Mouse (Mus musculus): ENCODE measurements around the gene Gm17359. TPM values are rescaled to one million over a fixed set of nuclear protein-coding genes. Genes with fewer than 3 reads are reported as not detected.

The Gm17359 gene
- polyA plus RNA-seq, 1 experiment from 2014 or later: not detected

GRCm38 (mm10) chr3:79360317-79361101 lies 24.0 kb downstream of the Gm17359 start:
- peak; percentile 50 for DNase-seq (ENCODE audit: low spot score)
- Histone ChIP-seq H3K27me3 (ENCODE audit: control insufficient read depth, insufficient read depth, low read length) (no peaks in the 10 kb centered on the region), H3K4me2 (ENCODE audit: low read depth, low read length) (no peak overlapping the region), H3K27ac (replicated peaks; ENCODE audit: low read depth, low read length) (no peak overlapping the region), H3K4me1 (ENCODE audit: control insufficient read depth, insufficient read depth, low read length) (no peaks in the 10 kb centered on the region), H3K9ac (replicated peaks; ENCODE audit: low read length) (no peak overlapping the region), H3K36me3 (replicated peaks; ENCODE audit: control insufficient read depth, insufficient read depth, low read depth, low read length) (no peaks in the 10 kb centered on the region), H3K4me3 (ENCODE audit: low read depth, low read length) (no peak overlapping the region), H3K9me3 (replicated peaks; ENCODE audit: control insufficient read depth, low read length) (no peaks in the 10 kb centered on the region)
- ATAC-seq (replicated peaks; ENCODE audit: insufficient number of reproducible peaks, low FRiP score, low TSS enrichment, low read depth): no peak
- 49% methylated on average over 15 of the region's 15 CpGs for WGBS

DNA sequence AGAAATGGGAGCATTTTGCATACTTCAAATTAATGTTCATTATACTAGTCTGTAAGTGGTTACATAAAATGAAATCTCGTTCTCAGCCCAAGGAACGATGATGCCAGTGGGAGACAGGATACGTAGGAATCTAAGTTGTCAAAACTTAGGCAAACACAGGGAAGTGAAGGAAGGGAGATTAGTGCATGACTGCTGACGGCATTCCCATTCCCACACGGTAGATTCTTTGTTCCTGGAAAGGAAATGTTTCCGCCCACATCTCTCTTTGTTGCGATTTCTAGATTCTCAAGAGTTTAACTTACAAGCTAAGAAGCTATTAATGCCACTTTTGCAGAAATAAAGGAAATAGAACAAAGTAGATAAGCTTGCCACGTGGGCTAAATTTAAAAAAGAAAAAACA lies 29.6 kb downstream of the Gm17359 start:
- Histone ChIP-seq H3K4me2 (ENCODE audit: low read depth, low read length) (no peak overlapping the region), H3K36me3 (replicated peaks; ENCODE audit: control insufficient read depth, insufficient read depth, low read depth, low read length) (no peaks in the 10 kb centered on the region), H3K4me1 (ENCODE audit: control insufficient read depth, insufficient read depth, low read length) (no peaks in the 10 kb centered on the region), H3K4me3 (ENCODE audit: low read depth, low read length) (no peak overlapping the region), H3K9me3 (replicated peaks; ENCODE audit: control insufficient read depth, low read length) (no peaks in the 10 kb centered on the region), H3K9ac (replicated peaks; ENCODE audit: low read length) (no peak overlapping the region), H3K27me3 (ENCODE audit: control insufficient read depth, insufficient read depth, low read length) (no peaks in the 10 kb centered on the region), H3K27ac (replicated peaks; ENCODE audit: low read depth, low read length) (no peak overlapping the region)
- WGBS: 63% methylated on average over 8 of the region's 8 CpGs
- DNase-seq (ENCODE audit: low spot score): no peak
- no peak for ATAC-seq (replicated peaks; ENCODE audit: insufficient number of reproducible peaks, low FRiP score, low TSS enrichment, low read depth)

GRCm38 (mm10) chr3:79368306-79368705 lies 31.8 kb downstream of the Gm17359 start:
- ATAC-seq (replicated peaks; ENCODE audit: insufficient number of reproducible peaks, low FRiP score, low TSS enrichment, low read depth): no peak
- WGBS: 54% methylated on average over 6 of the region's 6 CpGs
- Histone ChIP-seq H3K36me3 (replicated peaks; ENCODE audit: control insufficient read depth, insufficient read depth, low read depth, low read length) (no peaks in the 10 kb centered on the region), H3K27ac (replicated peaks; ENCODE audit: low read depth, low read length) (no peak overlapping the region), H3K4me1 (ENCODE audit: control insufficient read depth, insufficient read depth, low read length) (no peaks in the 10 kb centered on the region), H3K4me2 (ENCODE audit: low read depth, low read length) (no peak overlapping the region), H3K4me3 (ENCODE audit: low read depth, low read length) (no peak overlapping the region), H3K9ac (replicated peaks; ENCODE audit: low read length) (no peak overlapping the region), H3K9me3 (replicated peaks; ENCODE audit: control insufficient read depth, low read length) (no peaks in the 10 kb centered on the region), H3K27me3 (ENCODE audit: control insufficient read depth, insufficient read depth, low read length) (no peaks in the 10 kb centered on the region)
- DNase-seq (ENCODE audit: low spot score): no peak

- H3K4me2 ChIP-seq (ENCODE audit: low read depth, low read length): no peak overlapping the region
- no peak overlapping the region for H3K27ac ChIP-seq (replicated peaks; ENCODE audit: low read depth, low read length)
- H3K4me1 ChIP-seq (ENCODE audit: control insufficient read depth, insufficient read depth, low read length): no peaks in the 10 kb centered on the region
- no peaks in the 10 kb centered on the region for H3K27me3 ChIP-seq (ENCODE audit: control insufficient read depth, insufficient read depth, low read length)
- no peaks in the 10 kb centered on the region for H3K9me3 ChIP-seq (replicated peaks; ENCODE audit: control insufficient read depth, low read length)
- no peak overlapping the region for H3K9ac ChIP-seq (replicated peaks; ENCODE audit: low read length)
- DNase-seq (ENCODE audit: low spot score) (no peak), ATAC-seq (replicated peaks; ENCODE audit: insufficient number of reproducible peaks, low FRiP score, low TSS enrichment, low read depth) (no peak)
- 84% methylated on average over 4 of the region's 4 CpGs for WGBS
- no peaks in the 10 kb centered on the region for H3K36me3 ChIP-seq (replicated peaks; ENCODE audit: control insufficient read depth, insufficient read depth, low read depth, low read length)
- no peak overlapping the region for H3K4me3 ChIP-seq (ENCODE audit: low read depth, low read length)
These were observed 34.0 kb downstream of the Gm17359 start for GRCm38 (mm10) chr3:79370385-79370929.

GRCm38 (mm10) chr3:79371506-79372195 lies 35.2 kb downstream of the Gm17359 start:
- no peak overlapping the region for H3K9ac ChIP-seq (replicated peaks; ENCODE audit: low read length)
- ATAC-seq (replicated peaks; ENCODE audit: insufficient number of reproducible peaks, low FRiP score, low TSS enrichment, low read depth) (no peak), DNase-seq (ENCODE audit: low spot score) (no peak)
- H3K27ac ChIP-seq (replicated peaks; ENCODE audit: low read depth, low read length): no peak overlapping the region
- no peak overlapping the region for H3K4me3 ChIP-seq (ENCODE audit: low read depth, low read length)
- H3K36me3 ChIP-seq (replicated peaks; ENCODE audit: control insufficient read depth, insufficient read depth, low read depth, low read length): no peaks in the 10 kb centered on the region
- H3K4me2 ChIP-seq (ENCODE audit: low read depth, low read length): no peak overlapping the region
- H3K9me3 ChIP-seq (replicated peaks; ENCODE audit: control insufficient read depth, low read length): no peaks in the 10 kb centered on the region
- WGBS: 82% methylated on average over 7 of the region's 7 CpGs
- H3K27me3 ChIP-seq (ENCODE audit: control insufficient read depth, insufficient read depth, low read length): no peaks in the 10 kb centered on the region
- no peaks in the 10 kb centered on the region for H3K4me1 ChIP-seq (ENCODE audit: control insufficient read depth, insufficient read depth, low read length)

GRCm38 (mm10) chr3:79373930-79374329 lies 37.5 kb downstream of the Gm17359 start:
- H3K27me3 ChIP-seq (ENCODE audit: control insufficient read depth, insufficient read depth, low read length): no peaks in the 10 kb centered on the region
- ATAC-seq (replicated peaks; ENCODE audit: insufficient number of reproducible peaks, low FRiP score, low TSS enrichment, low read depth) (no peak), DNase-seq (ENCODE audit: low spot score) (no peak)
- H3K9ac ChIP-seq (replicated peaks; ENCODE audit: low read length): no peak overlapping the region
- H3K36me3 ChIP-seq (replicated peaks; ENCODE audit: control insufficient read depth, insufficient read depth, low read depth, low read length): no peaks in the 10 kb centered on the region; the same call in 1 of the 2 replicates
- no peak overlapping the region for H3K4me3 ChIP-seq (ENCODE audit: low read depth, low read length)
- H3K9me3 ChIP-seq (replicated peaks; ENCODE audit: control insufficient read depth, low read length): no peaks in the 10 kb centered on the region
- H3K4me2 ChIP-seq (ENCODE audit: low read depth, low read length): no peak overlapping the region
- H3K4me1 ChIP-seq (ENCODE audit: control insufficient read depth, insufficient read depth, low read length): no peaks in the 10 kb centered on the region
- no peak overlapping the region for H3K27ac ChIP-seq (replicated peaks; ENCODE audit: low read depth, low read length)
- WGBS: 51% methylated on average over 3 of the region's 3 CpGs

DNA sequence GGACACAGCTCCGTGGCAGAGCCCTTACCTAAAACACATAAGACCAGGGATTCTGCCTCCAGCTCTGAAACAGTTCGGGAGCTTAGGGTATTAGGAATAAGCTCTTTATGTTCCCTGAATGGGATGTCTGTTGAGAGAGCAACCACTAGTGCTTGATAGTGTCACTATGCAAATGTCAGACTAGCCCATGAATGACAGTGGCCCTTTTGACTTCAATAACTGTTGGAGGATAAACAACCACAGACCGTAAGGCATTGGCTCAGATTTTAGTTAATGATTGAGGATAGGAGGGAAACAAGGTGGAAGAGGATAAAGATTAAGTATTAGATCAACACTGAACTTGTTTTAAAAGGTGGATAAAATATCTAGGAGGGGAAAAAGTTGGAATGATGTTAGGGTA lies 41.6 kb downstream of the Gm17359 start:
- no peak for DNase-seq (ENCODE audit: low spot score)
- no peak overlapping the region for H3K27ac ChIP-seq (replicated peaks; ENCODE audit: low read depth, low read length)

More for the DNA sequence above, 41.6 kb downstream of the Gm17359 start:
- no peak for ATAC-seq (replicated peaks; ENCODE audit: insufficient number of reproducible peaks, low FRiP score, low TSS enrichment, low read depth)
- H3K4me3 ChIP-seq (ENCODE audit: low read depth, low read length): no peak overlapping the region
- H3K27me3 ChIP-seq (ENCODE audit: control insufficient read depth, insufficient read depth, low read length): no peaks in the 10 kb centered on the region
- H3K9ac ChIP-seq (replicated peaks; ENCODE audit: low read length): no peak overlapping the region
- H3K36me3 ChIP-seq (replicated peaks; ENCODE audit: control insufficient read depth, insufficient read depth, low read depth, low read length): no peaks in the 10 kb centered on the region; the same call in 1 of the 2 replicates
- no peaks in the 10 kb centered on the region for H3K4me1 ChIP-seq (ENCODE audit: control insufficient read depth, insufficient read depth, low read length)
- WGBS: 41% methylated on average over 3 of the region's 3 CpGs
- H3K9me3 ChIP-seq (replicated peaks; ENCODE audit: control insufficient read depth, low read length): no peaks in the 10 kb centered on the region
- H3K4me2 ChIP-seq (ENCODE audit: low read depth, low read length): no peak overlapping the region

Measured in embryonic facial prominence, embryonic 11.5 days (tissue).